1 mouse cellular context compared by ENCODE assay signal in genomic region chr4:49520572-49521340, GRCm38 (mm10).
TF ChIP-seq lines count a peak whose summit lies in the region.

Mrpl50 (minus strand) TSS chr4:49521093.
Zfp189 (plus strand) TSS chr4:49521176.

TF ChIP-seq in MEL, 35 proteins besides CTCF, POLR2A, EP300 and RAD21 (continued from another document):
- TF ChIP-seq NRF1 (IDR thresholded peaks at IDR 0.05; ENCODE audit: insufficient read depth, low read depth, low read length, poor library complexity, severe bottlenecking), result peak; percentile 43; the same call in 1 of the 2 replicates
TF ChIP-seq in MEL: peak in this region for 15.
